ENCODE assay signal across 13 mouse cellular contexts in genomic region chr10:65769451-65769850, GRCm38 (mm10).
DNase-seq lines count a peak whose midpoint lies in the region; ATAC-seq and TF ChIP-seq lines count a peak whose summit lies in the region.
"Had no signal": no experiment of that assay in that cellular context is flagged by ENCODE, and none has a peak within 500 bp of the region (broad histone marks: within the 10 kb centered on the region; RNA-seq: fewer than 3 reads in every experiment).

No protein-coding gene starts in this region.

- no peak overlapping the region for H3K4me3 ChIP-seq in forebrain, embryonic 14.5 days (ENCODE audit: low read depth, low read length)
- no peak overlapping the region for H3K4me3 ChIP-seq in forebrain, embryonic 12.5 days (replicated peaks)
- no peak overlapping the region for H3K4me3 ChIP-seq in gastrocnemius, adult 2 months
- H3K4me3 ChIP-seq: heart, embryonic 13.5 days; hindbrain, embryonic 13.5 days; midbrain, embryonic 15.5 days; neural tube, embryonic 12.5 days had no signal

- H3K27ac ChIP-seq in forebrain, embryonic 14.5 days (ENCODE audit: low read depth, low read length): no peak overlapping the region
- no peak overlapping the region for H3K27ac ChIP-seq in forebrain, embryonic 12.5 days
- no peak overlapping the region for H3K27ac ChIP-seq in gastrocnemius, adult 2 months
- H3K27ac ChIP-seq: heart, embryonic 13.5 days; hindbrain, embryonic 13.5 days; midbrain, embryonic 15.5 days; neural tube, embryonic 12.5 days had no signal

- no peaks in the 10 kb centered on the region for H3K9me3 ChIP-seq in forebrain, embryonic 14.5 days (replicated peaks; ENCODE audit: control insufficient read depth, low read length)
- H3K9me3 ChIP-seq in forebrain, embryonic 12.5 days: no peaks in the 10 kb centered on the region
- H3K9me3 ChIP-seq: heart, embryonic 13.5 days; hindbrain, embryonic 13.5 days; midbrain, embryonic 15.5 days; neural tube, embryonic 12.5 days had no signal

- peak; percentile 65 for DNase-seq in forebrain, embryonic 14.5 days (ENCODE audit: low spot score)
- DNase-seq in layer of hippocampus, adult 9-10 months (ENCODE audit: low spot score): peak; percentile 15
- no peak for DNase-seq in layer of hippocampus, adult 9-11 months
- peak; percentile 5 for DNase-seq in 3T3-L1 (ENCODE audit: low read depth, low spot score)
- peak; percentile 5 for DNase-seq in adipocyte (ENCODE audit: low spot score)
- DNase-seq in ovary, postnatal 10 days (ENCODE audit: low spot score): no peak
- DNase-seq in gastrocnemius, adult 2 months: no peak
- DNase-seq: adrenal gland, adult 8-10 months had no signal

- no peak overlapping the region for H3K9ac ChIP-seq in forebrain, embryonic 14.5 days (ENCODE audit: low read length)
- H3K9ac ChIP-seq in forebrain, embryonic 12.5 days: no peak overlapping the region
- H3K9ac ChIP-seq: heart, embryonic 13.5 days; hindbrain, embryonic 13.5 days; midbrain, embryonic 15.5 days; neural tube, embryonic 12.5 days had no signal

- H3K36me3 ChIP-seq in forebrain, embryonic 14.5 days (ENCODE audit: control insufficient read depth, insufficient read depth, low read length): no peaks in the 10 kb centered on the region
- H3K36me3 ChIP-seq in forebrain, embryonic 12.5 days (replicated peaks): no peaks in the 10 kb centered on the region
- H3K36me3 ChIP-seq: heart, embryonic 13.5 days; hindbrain, embryonic 13.5 days; midbrain, embryonic 15.5 days; neural tube, embryonic 12.5 days had no signal

- H3K4me1 ChIP-seq in forebrain, embryonic 14.5 days (ENCODE audit: control insufficient read depth, insufficient read depth, low read length): no peaks in the 10 kb centered on the region
- no peaks in the 10 kb centered on the region for H3K4me1 ChIP-seq in forebrain, embryonic 12.5 days
- H3K4me1 ChIP-seq: heart, embryonic 13.5 days; hindbrain, embryonic 13.5 days; midbrain, embryonic 15.5 days; neural tube, embryonic 12.5 days had no signal

- H3K4me2 ChIP-seq in forebrain, embryonic 14.5 days (ENCODE audit: low read length): no peak overlapping the region
- H3K4me2 ChIP-seq in forebrain, embryonic 12.5 days: no peak overlapping the region
- H3K4me2 ChIP-seq: heart, embryonic 13.5 days; hindbrain, embryonic 13.5 days; midbrain, embryonic 15.5 days; neural tube, embryonic 12.5 days had no signal

- TF ChIP-seq CTCF in gastrocnemius, adult 2 months (IDR thresholded peaks at IDR 0.05): no peak

- intact Hi-C loops in gastrocnemius, adult 2 months (cut with DNase I): no loop called here

- no peaks in the 10 kb centered on the region for H3K27me3 ChIP-seq in forebrain, embryonic 14.5 days (replicated peaks; ENCODE audit: control insufficient read depth, insufficient read depth, low read length)
- H3K27me3 ChIP-seq in forebrain, embryonic 12.5 days: no peaks in the 10 kb centered on the region
- H3K27me3 ChIP-seq: heart, embryonic 13.5 days; hindbrain, embryonic 13.5 days; midbrain, embryonic 15.5 days; neural tube, embryonic 12.5 days had no signal

- WGBS in forebrain, embryonic 14.5 days: 35% methylated on average over 4 of the region's 4 CpGs
- 44% methylated on average over 4 of the region's 4 CpGs for WGBS in forebrain, embryonic 12.5 days

- no peak for ATAC-seq in forebrain, embryonic 14.5 days
- no peak for ATAC-seq in forebrain, embryonic 12.5 days (ENCODE audit: low FRiP score)
- ATAC-seq: midbrain, embryonic 15.5 days had no signal

Comparison
In these comparisons a context has a peak if more than half of its experiments do, and no peak if none do; other contexts are left out.
1. DNase-seq: peak in forebrain, embryonic 14.5 days (single experiment), layer of hippocampus, adult 9-10 months (single experiment), 3T3-L1 (single experiment) and adipocyte (single experiment); none in layer of hippocampus, adult 9-11 months (single experiment), ovary, postnatal 10 days (single experiment) and gastrocnemius, adult 2 months (single experiment).